Mouse (Mus musculus) hindbrain, embryonic 16.5 days (tissue): ENCODE results near the gene Aldoart2. TPM values are rescaled to one million over a fixed set of nuclear protein-coding genes. Genes with fewer than 3 reads are reported as not detected.
"Not testable (repeated sequence)": the region's sequence is repeated elsewhere in the genome, so short reads cannot be mapped to it uniquely, and the experiment has no call there.

ENCODE experiments used
- ATAC-seq: fragments of 200-750 bp; cut with Nextera tagmentation; 2 replicates; pipeline ENCODE4 v1.8.0; 2017; ENCODE audit warnings: moderate TSS enrichment, moderate library complexity
- H3K27ac ChIP-seq: fragments of 300-500 bp; sonication (generic); 2 replicates; pipeline ENCODE4 v1.5.1; 2014; ENCODE audit warnings: low read depth, mild to moderate bottlenecking, control low read depth, low read length, moderate library complexity
- H3K27me3 ChIP-seq: fragments of 300-500 bp; sonication (generic); replicated peaks from 2 replicates; pipeline ENCODE4 v1.6.1; 2014; ENCODE audit warnings: low read length; ENCODE audit not compliant: control insufficient read depth, insufficient read depth
- H3K36me3 ChIP-seq: fragments of 300-500 bp; sonication (generic); 2 replicates; pipeline ENCODE4 v1.6.1; 2014; ENCODE audit warnings: mild to moderate bottlenecking, low read length, moderate library complexity, mixed read lengths; ENCODE audit not compliant: control insufficient read depth, insufficient read depth
- H3K4me1 ChIP-seq: fragments of 300-500 bp; sonication (generic); 2 replicates; pipeline ENCODE4 v1.6.1; 2014; ENCODE audit warnings: low read depth, low read length; ENCODE audit not compliant: control insufficient read depth, insufficient read depth
- H3K4me2 ChIP-seq: fragments of 300-500 bp; sonication (generic); 2 replicates; pipeline ENCODE4 v1.6.1; 2014; ENCODE audit warnings: mild to moderate bottlenecking, low read length, control low read depth, moderate library complexity
- H3K4me3 ChIP-seq: fragments of 300-500 bp; sonication (generic); 2 replicates; pipeline ENCODE4 v1.5.1; 2014; ENCODE audit warnings: mild to moderate bottlenecking, low read length, control low read depth, moderate library complexity
- H3K9ac ChIP-seq: fragments of 300-500 bp; sonication (generic); 2 replicates; pipeline ENCODE4 v1.6.1; 2014; ENCODE audit warnings: low read depth, mild to moderate bottlenecking, control low read depth, low read length, moderate library complexity
- H3K9me3 ChIP-seq: fragments of 300-500 bp; sonication (generic); 2 replicates; pipeline ENCODE4 v1.6.1; 2014; ENCODE audit warnings: mild to moderate bottlenecking, low read length, moderate library complexity; ENCODE audit not compliant: control insufficient read depth
- WGBS: fragments of 180-500 bp; shearing (Covaris S2); extraction: QIAGEN DNeasy Blood & Tissue Kit; methylation state at CpG from one replicate; pipeline ENCODE4 v1.1.7; 2014; 5-methylcytosine and 5-hydroxymethylcytosine counted together
- polyA plus RNA-seq: library from polyadenylated mRNA; unstranded; fragments of >200 nt; fragmentation: Nextera tagmentation; extraction: Ambion mirVana; gene quantifications from 2 replicates; pipeline ENCODE4 v1.2.1, GENCODE M21; 2015

Aldoart2 gene
- polyA plus RNA-seq, 1 experiment from 2014 or later, result not detected

DNA sequence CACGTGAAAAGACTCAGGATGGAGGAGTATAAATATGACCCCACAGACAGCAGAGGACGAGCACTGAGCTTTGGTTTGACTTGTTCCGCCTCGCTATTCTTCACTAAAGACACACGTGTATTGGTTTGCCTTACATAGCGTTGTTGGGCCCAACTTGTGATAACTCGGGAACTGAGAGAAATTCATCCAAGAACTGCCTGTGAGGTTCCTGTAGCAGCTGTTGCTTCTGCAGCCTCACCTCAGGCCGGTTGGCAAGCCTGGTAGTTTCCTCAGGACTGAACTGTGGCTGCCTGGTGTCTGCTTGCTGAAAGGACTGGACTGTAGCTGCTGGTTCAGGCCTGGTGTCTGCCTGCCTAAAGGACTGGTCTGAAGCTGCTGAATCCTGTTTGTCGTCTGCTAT is 5.6 kb downstream of the Aldoart2 start:
- no peaks in the 10 kb centered on the region for H3K4me1 ChIP-seq
- H3K9ac ChIP-seq, result no peak overlapping the region
- ATAC-seq, result no peak
- WGBS, result 92% methylated on average over 9 of the region's 9 CpGs
- no peak overlapping the region for H3K4me2 ChIP-seq
- no peaks in the 10 kb centered on the region for H3K36me3 ChIP-seq
- H3K27me3 ChIP-seq, result no peaks in the 10 kb centered on the region
- H3K27ac ChIP-seq, result no peak overlapping the region
- no peak overlapping the region for H3K4me3 ChIP-seq
- H3K9me3 ChIP-seq, result no peaks in the 10 kb centered on the region

DNA sequence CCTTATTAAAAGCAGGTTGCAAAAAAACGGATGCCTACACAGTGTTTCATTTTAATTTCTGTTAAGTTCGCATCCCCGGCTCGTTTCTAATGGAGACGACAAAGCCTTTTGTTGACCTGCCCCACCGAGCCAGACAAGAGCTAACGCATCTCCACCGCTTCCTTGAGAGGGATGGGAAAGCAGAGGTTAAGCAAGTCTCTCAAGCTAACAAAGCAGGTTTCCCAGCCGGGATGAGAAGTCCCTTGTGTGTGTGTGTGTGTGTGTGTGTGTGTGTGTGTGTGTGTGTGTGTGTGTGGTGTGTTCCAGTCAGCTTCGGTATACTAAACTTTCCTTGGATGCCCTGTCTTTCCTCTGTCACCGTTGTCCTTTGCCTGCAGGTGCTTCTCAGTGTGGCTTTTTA is 6.1 kb downstream of the Aldoart2 start:
- H3K4me3 ChIP-seq, result no peak overlapping the region
- no peaks in the 10 kb centered on the region for H3K27me3 ChIP-seq
- no peak overlapping the region for H3K9ac ChIP-seq
- no peak overlapping the region for H3K4me2 ChIP-seq
- no peak overlapping the region for H3K27ac ChIP-seq
- ATAC-seq, result no peak
- 66% methylated on average over 11 of the region's 11 CpGs for WGBS
- no peaks in the 10 kb centered on the region for H3K9me3 ChIP-seq
- no peaks in the 10 kb centered on the region for H3K36me3 ChIP-seq
- no peaks in the 10 kb centered on the region for H3K4me1 ChIP-seq

DNA sequence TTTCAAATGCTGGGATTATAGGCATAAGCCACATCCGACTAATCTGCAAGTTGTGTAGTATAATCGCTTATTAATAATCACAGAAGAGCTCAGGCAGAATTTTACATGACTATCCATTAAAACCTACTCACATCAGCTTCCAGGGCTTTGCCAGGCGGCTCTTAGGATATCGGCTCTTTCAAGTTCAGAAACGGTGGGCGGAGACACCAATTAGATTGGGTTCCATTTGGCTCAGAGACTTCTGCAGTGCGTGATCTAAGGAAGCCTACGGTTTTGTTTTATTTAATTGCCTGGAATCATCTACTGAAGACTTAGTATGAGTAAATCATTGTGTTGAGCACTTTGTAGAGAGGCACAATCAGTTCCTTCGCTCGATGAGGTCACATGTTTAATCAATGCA is 6.6 kb downstream of the Aldoart2 start:
- H3K27ac ChIP-seq, result no peak overlapping the region
- H3K9me3 ChIP-seq, result no peaks in the 10 kb centered on the region
- H3K4me1 ChIP-seq, result no peaks in the 10 kb centered on the region
- ATAC-seq, result no peak
- no peaks in the 10 kb centered on the region for H3K36me3 ChIP-seq
- 89% methylated on average over 10 of the region's 10 CpGs for WGBS
- no peaks in the 10 kb centered on the region for H3K27me3 ChIP-seq
- no peak overlapping the region for H3K4me2 ChIP-seq
- no peak overlapping the region for H3K9ac ChIP-seq
- no peak overlapping the region for H3K4me3 ChIP-seq

DNA sequence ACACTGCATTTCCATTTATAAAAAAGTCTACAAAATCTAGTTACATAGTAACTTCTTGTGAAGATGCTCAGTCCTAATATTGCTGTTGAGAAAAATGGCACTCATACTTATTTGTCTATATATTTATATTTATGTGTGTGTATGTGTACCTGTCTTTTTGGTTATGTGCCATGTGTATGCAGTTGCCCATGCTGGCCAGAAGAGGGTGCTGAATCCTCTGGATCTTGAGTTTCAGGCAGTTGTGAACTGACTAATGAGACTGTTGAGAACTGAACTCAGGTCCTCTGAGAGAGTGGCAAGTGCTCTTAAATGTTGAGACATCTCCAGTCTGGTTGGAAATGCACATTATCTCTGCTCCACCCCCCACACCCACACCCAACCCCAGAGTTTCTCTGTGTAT is 8.1 kb downstream of the Aldoart2 start:
- ATAC-seq, result no peak
- Histone ChIP-seq H3K9ac (no peak overlapping the region), H3K27me3 (no peaks in the 10 kb centered on the region), H3K9me3 (no peaks in the 10 kb centered on the region), H3K4me3 (no peak overlapping the region), H3K4me2 (no peak overlapping the region), H3K36me3 (no peaks in the 10 kb centered on the region), H3K4me1 (no peaks in the 10 kb centered on the region), H3K27ac (no peak overlapping the region)

DNA sequence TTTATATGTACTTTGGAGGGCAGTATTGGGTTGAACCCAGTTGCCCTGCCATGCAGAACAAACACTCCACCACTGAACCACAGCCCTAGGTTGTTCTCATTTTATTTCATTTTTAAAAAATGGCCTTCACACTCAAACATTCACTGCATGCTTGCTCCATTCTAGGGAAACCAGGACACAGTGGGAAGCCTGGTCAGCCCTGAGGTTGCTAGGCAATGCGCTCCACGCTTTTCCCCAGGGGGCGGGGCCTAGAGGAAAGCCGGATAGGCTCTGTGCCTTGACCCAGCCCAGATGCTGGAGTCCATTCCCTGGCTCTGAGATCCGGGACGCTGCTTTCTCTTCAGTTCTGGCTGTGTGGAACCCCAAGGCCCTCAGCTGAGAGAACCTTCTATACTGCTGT is 8.8 kb downstream of the Aldoart2 start:
- WGBS, result 3% methylated on average over 6 of the region's 6 CpGs
- ATAC-seq, result no peak

DNA sequence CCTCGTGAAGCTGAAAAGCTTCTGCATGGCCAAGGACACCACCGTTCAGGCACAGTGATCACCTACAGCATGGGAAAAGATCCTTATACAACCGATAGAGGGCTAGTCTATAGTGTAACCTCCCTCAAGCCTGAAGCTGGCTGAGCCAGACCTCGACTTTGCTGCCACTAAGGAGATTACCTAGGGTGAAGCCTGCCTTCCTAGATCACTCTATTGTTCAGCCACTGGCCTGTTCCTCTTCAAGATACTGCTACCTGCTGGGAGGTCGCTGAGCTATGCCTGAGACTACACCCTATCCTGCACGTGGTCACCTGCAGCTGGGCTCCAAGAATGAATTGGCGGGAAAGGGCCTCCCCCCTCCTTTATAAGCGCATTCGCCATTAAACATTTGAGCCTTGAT is 21.9 kb downstream of the Aldoart2 start:
- not testable (repeated sequence) for H3K27ac ChIP-seq, H3K9ac ChIP-seq, H3K4me1 ChIP-seq, H3K27me3 ChIP-seq, H3K36me3 ChIP-seq, H3K9me3 ChIP-seq, H3K4me3 ChIP-seq, H3K4me2 ChIP-seq, ATAC-seq
- 54% methylated on average over 9 of the region's 9 CpGs for WGBS

More for the DNA sequence above, 8.8 kb downstream of the Aldoart2 start:
- Histone ChIP-seq H3K27ac (no peak overlapping the region), H3K9ac (no peak overlapping the region), H3K27me3 (no peaks in the 10 kb centered on the region), H3K36me3 (no peaks in the 10 kb centered on the region), H3K4me3 (no peak overlapping the region), H3K9me3 (no peaks in the 10 kb centered on the region), H3K4me1 (no peaks in the 10 kb centered on the region), H3K4me2 (no peak overlapping the region)

DNA sequence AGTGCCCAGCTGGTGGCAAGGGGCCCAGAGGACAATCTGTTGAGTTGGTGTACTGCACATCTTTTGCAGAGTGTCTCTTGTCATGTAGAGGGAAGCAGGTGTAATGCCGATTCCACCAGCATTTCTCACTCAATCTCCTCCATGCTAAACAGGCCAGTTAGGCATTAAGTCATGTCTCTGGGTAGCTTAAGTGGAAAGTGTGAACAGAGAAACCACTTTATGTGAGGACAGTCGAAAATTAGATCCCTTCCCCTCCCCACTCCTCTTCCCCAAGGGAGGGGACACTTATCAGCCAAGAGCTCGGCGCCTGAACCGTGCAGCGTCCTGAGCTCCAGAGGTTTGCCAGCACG is 33.5 kb downstream of the Aldoart2 start:
- Histone ChIP-seq H3K36me3 (no peaks in the 10 kb centered on the region), H3K9ac (peak overlapping the region; percentile 53), H3K9me3 (no peaks in the 10 kb centered on the region), H3K4me3 (peak overlapping the region; percentile 50), H3K27me3 (peaks cover 41% of the 10 kb centered on the region), H3K4me1 (peaks cover 23% of the 10 kb centered on the region), H3K4me2 (peak overlapping the region; percentile 71), H3K27ac (no peak overlapping the region)
- 2% methylated on average over 7 of the region's 7 CpGs for WGBS
- ATAC-seq, result peak; percentile 9; the same call in 1 of the 2 replicates

DNA sequence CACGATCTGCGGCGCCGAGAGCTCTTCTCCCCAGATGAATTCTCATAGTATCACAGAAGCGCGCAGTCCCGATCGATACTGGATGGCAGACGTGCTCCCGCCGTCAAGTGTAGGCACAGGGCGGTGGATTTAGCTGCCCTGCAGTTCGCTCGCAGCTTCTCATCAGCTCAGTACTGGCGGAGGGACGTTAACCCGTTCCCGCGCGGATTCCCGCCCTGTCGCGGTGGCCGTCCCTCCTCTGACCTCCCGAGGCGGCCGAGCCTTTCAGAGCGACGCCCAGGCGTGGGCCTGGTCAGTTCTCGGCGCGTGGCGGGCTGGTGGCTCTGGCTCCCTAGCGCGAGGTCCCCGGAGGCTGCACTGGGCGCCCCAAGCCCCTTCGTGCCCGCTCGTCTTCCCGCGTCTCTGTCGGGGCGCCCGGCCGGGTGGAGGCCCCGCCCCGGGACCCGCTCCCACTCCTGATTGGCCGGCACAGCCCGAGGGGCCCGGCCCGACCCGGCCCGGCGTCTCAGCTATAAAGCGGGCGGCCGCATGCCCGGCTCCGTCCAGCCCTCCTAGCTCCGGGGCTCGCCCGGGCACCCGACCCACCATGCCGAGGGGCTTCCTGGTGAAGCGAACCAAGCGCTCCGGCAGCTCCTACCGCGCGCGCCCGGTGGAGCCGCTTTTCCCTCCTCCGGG is 34.0 kb downstream of the Aldoart2 start, which contains the start of gene Insm2:
TSS of gene Insm2 (plus strand) at position 541 of the 675 bp plus-strand sequence.
- Histone ChIP-seq H3K4me2 (peak within 1 kb of the TSS; percentile 71), H3K9me3 (no peaks in the 10 kb centered on the region), H3K4me3 (peak within 1 kb of the TSS; percentile 50), H3K4me1 (peaks cover 23% of the 10 kb centered on the region), H3K9ac (peak within 1 kb of the TSS; percentile 53), H3K27ac (no peak within 1 kb of the TSS), H3K27me3 (peaks cover 41% of the 10 kb centered on the region), H3K36me3 (no peaks in the 10 kb centered on the region)
- ATAC-seq, result peak; percentile 67
- under 1% methylated on average over 58 of the region's 77 CpGs for WGBS

DNA sequence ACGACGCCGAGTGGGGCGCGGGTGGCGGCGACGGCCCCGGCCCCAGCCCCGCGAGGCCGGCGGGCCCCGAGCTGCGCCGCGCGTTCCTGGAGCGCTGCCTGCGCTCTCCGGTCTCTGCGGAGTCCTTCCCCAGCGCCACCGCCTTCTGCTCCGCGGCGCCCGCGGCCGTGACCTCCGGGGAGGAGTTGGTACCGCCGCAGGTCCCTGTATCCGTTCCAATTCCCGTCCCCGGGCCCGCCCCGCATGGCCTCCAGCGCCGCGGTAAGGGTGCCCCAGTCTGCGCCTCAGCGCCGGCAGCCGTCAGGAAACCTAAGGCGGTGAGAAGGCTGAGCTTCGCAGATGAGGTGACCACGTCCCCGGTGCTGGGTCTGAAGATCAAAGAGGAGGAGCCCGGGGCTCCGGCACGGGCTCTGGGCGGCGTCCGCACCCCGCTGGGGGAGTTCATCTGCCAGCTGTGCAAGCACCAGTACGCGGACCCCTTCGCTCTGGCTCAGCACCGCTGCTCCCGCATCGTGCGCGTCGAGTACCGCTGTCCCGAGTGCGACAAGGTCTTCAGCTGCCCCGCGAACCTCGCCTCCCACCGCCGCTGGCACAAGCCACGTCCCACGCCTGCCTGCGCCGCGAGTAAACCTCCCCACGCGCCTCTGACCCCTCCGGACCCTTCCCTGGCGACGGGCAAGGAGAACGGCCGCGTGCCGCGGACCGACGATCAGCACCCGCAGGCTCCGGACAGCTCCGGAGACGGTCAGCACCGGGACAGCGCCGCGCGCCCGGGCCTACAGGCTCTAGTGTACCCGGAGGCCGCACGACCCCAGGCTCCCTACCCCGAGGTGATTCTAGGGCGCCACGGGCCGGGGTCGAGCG is 34.8 kb downstream of the Aldoart2 start:
- WGBS, result under 1% methylated on average over 103 of the region's 109 CpGs
- peaks cover 23% of the 10 kb centered on the region for H3K4me1 ChIP-seq
- peaks cover 41% of the 10 kb centered on the region for H3K27me3 ChIP-seq
- no peak overlapping the region for H3K27ac ChIP-seq
- H3K4me3 ChIP-seq, result peak overlapping the region; percentile 50
- H3K9ac ChIP-seq, result peak overlapping the region; percentile 53
- peak; percentile 60 for ATAC-seq
- H3K4me2 ChIP-seq, result peak overlapping the region; percentile 71
- H3K36me3 ChIP-seq, result no peaks in the 10 kb centered on the region
- no peaks in the 10 kb centered on the region for H3K9me3 ChIP-seq
